Mouse (Mus musculus): ENCODE data around the gene Shc3.

GRCm38 (mm10) chr13:51617861-51618260 is 48.6 kb upstream of the Shc3 start:
- TF ChIP-seq MEF2A (IDR thresholded peaks at IDR 0.05; ENCODE audit: borderline replicate concordance, low read depth, low read length) (no peak), EP300 (IDR thresholded peaks at IDR 0.05; ENCODE audit: low read length) (no peak), CTCF (conservative IDR thresholded peaks at IDR 0.05 in 1 of 2, IDR thresholded peaks at IDR 0.05 in 1 of 2; ENCODE audit: low read depth in 2 of 2, low read length in 2 of 2) (peak; percentile 74 to 83), TBP (conservative IDR thresholded peaks at IDR 0.05; ENCODE audit: low read depth, low read length) (no peak), KAT2A (IDR thresholded peaks at IDR 0.05; ENCODE audit: insufficient replicate concordance, low read length) (no peak), POLR2A (IDR thresholded peaks at IDR 0.05; ENCODE audit: low read depth, low read length) (no peak), NELFE (IDR thresholded peaks at IDR 0.05; ENCODE audit: low read depth, low read length) (no peak), POLR2AphosphoS2 (IDR thresholded peaks at IDR 0.05; ENCODE audit: low read depth, low read length) (no peak), CHD1 (IDR thresholded peaks at IDR 0.05; ENCODE audit: low read depth, low read length) (no peak), GABPA (IDR thresholded peaks at IDR 0.05; ENCODE audit: insufficient replicate concordance, low read depth, low read length) (no peak)

Data from CH12.LX (cell line).